Mouse (Mus musculus): Measurements from ENCODE around the gene Ptprg. TPM values are rescaled to one million over a fixed set of nuclear protein-coding genes. Genes with fewer than 3 reads are reported as not detected.

Gene Ptprg
- total and polyA plus RNA-seq, 2 experiments from 2014 or later, result 8.7 to 63.4 TPM

DNA sequence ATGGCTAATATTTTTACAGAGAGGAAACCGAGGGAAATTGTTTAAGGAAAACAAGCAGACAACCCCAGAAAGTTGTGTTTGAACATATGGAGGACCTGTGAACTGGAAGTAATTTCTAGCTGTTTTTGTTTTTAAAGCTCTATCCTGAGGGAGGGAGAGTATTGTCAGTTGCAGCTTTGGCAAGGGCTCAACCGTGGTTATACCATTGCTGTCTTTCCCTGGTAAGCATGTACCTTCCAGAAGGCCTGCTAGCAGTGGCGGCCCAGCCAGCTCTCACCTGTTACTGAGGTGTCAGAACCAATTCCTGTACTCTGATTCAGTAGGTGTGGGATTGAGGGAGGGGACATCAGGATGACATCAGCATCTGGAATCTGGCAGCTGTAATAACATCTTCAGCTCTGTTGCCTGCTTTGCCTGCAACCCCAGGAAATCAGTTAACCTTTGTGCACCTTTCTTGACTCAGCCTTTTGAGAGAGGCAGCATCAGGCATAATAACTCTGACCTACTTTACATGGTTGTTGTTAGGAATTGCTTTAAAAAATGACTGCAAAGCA lies 304.7 kb downstream of the Ptprg start:
- Histone ChIP-seq H3K9ac (replicated peaks; ENCODE audit: low read depth, low read length) (no peak overlapping the region), H3K4me1 (ENCODE audit: control insufficient read depth, insufficient read depth) (peaks cover 18% of the 10 kb centered on the region), H3K4me2 (ENCODE audit: low read depth, low read length) (no peak overlapping the region), H3K27me3 (ENCODE audit: control insufficient read depth, insufficient read depth, low read length) (no peaks in the 10 kb centered on the region), H3K27ac (ENCODE audit: low read depth) (no peak overlapping the region), H3K4me3 (ENCODE audit: low read depth, low read length) (no peak overlapping the region), H3K36me3 (replicated peaks; ENCODE audit: control insufficient read depth, insufficient read depth, low read length) (no peaks in the 10 kb centered on the region), H3K9me3 (replicated peaks; ENCODE audit: control insufficient read depth, low read length) (no peaks in the 10 kb centered on the region)
- ATAC-seq (ENCODE audit: insufficient read depth, low read depth) (no peak), DNase-seq (ENCODE audit: low spot score) (no peak)
- WGBS, result 66% methylated on average over 3 of the region's 3 CpGs
- TF ChIP-seq EP300 (IDR thresholded peaks at IDR 0.05; ENCODE audit: low read depth) (no peak), CTCF (IDR thresholded peaks at IDR 0.05; ENCODE audit: low read depth) (no peak)

GRCm38 (mm10) chr14:11863286-11863685 lies 310.0 kb downstream of the Ptprg start:
- H3K4me3 ChIP-seq (ENCODE audit: low read depth, low read length), result no peak overlapping the region
- ATAC-seq (ENCODE audit: insufficient read depth, low read depth) (peak; percentile 86), DNase-seq (ENCODE audit: low spot score) (peak; percentile 73)
- H3K9ac ChIP-seq (replicated peaks; ENCODE audit: low read depth, low read length), result no peak overlapping the region
- no peaks in the 10 kb centered on the region for H3K36me3 ChIP-seq (replicated peaks; ENCODE audit: control insufficient read depth, insufficient read depth, low read length)
- TF ChIP-seq EP300 (IDR thresholded peaks at IDR 0.05; ENCODE audit: low read depth) (no peak), CTCF (IDR thresholded peaks at IDR 0.05; ENCODE audit: low read depth) (no peak)
- H3K4me1 ChIP-seq (ENCODE audit: control insufficient read depth, insufficient read depth), result peaks cover 45% of the 10 kb centered on the region
- H3K27me3 ChIP-seq (ENCODE audit: control insufficient read depth, insufficient read depth, low read length), result no peaks in the 10 kb centered on the region
- WGBS, result 18% methylated on average over 3 of the region's 3 CpGs
- H3K9me3 ChIP-seq (replicated peaks; ENCODE audit: control insufficient read depth, low read length), result no peaks in the 10 kb centered on the region
- peak overlapping the region; percentile 82 for H3K27ac ChIP-seq (ENCODE audit: low read depth)
- H3K4me2 ChIP-seq (ENCODE audit: low read depth, low read length), result no peak overlapping the region

GRCm38 (mm10) chr14:11864840-11865239 lies 311.5 kb downstream of the Ptprg start:
- DNase-seq (ENCODE audit: low spot score) (no peak), ATAC-seq (ENCODE audit: insufficient read depth, low read depth) (no peak)
- H3K4me2 ChIP-seq (ENCODE audit: low read depth, low read length), result no peak overlapping the region
- H3K9me3 ChIP-seq (replicated peaks; ENCODE audit: control insufficient read depth, low read length), result no peaks in the 10 kb centered on the region
- H3K27me3 ChIP-seq (ENCODE audit: control insufficient read depth, insufficient read depth, low read length), result no peaks in the 10 kb centered on the region
- no peak overlapping the region for H3K4me3 ChIP-seq (ENCODE audit: low read depth, low read length)
- peak overlapping the region; percentile 15; the same call in 1 of the 2 replicates for H3K27ac ChIP-seq (ENCODE audit: low read depth)
- WGBS, result 46% methylated on average over 3 of the region's 3 CpGs
- no peak overlapping the region for H3K9ac ChIP-seq (replicated peaks; ENCODE audit: low read depth, low read length)
- no peak for TF ChIP-seq EP300 (IDR thresholded peaks at IDR 0.05; ENCODE audit: low read depth)
- no peak for TF ChIP-seq CTCF (IDR thresholded peaks at IDR 0.05; ENCODE audit: low read depth)
- no peaks in the 10 kb centered on the region for H3K36me3 ChIP-seq (replicated peaks; ENCODE audit: control insufficient read depth, insufficient read depth, low read length)
- H3K4me1 ChIP-seq (ENCODE audit: control insufficient read depth, insufficient read depth), result peaks cover 41% of the 10 kb centered on the region

DNA sequence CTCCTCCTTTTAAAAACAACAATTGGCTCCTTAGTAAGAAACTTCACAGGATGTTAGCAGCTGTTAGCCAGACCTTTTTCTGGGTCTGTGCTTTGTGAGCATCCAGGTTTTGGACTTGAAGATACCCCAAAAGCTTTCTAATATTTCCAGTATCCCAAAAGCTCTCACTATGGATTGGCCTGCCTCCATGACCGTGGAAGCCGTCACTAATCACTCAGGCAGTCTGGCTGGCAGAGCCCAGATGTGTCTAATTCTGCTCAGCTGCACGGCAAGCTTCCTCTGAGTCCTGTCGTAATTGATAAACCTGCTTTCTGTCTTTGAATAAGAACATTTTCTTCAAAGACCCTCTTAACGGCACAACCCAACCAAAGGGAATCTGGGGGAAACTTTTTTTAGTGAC lies 312.0 kb downstream of the Ptprg start:
- no peaks in the 10 kb centered on the region for H3K27me3 ChIP-seq (ENCODE audit: control insufficient read depth, insufficient read depth, low read length)
- DNase-seq (ENCODE audit: low spot score) (no peak), ATAC-seq (ENCODE audit: insufficient read depth, low read depth) (no peak)
- H3K4me3 ChIP-seq (ENCODE audit: low read depth, low read length), result no peak overlapping the region
- no peak overlapping the region for H3K9ac ChIP-seq (replicated peaks; ENCODE audit: low read depth, low read length)
- H3K27ac ChIP-seq (ENCODE audit: low read depth), result no peak overlapping the region
- no peak overlapping the region for H3K4me2 ChIP-seq (ENCODE audit: low read depth, low read length)
- TF ChIP-seq CTCF (IDR thresholded peaks at IDR 0.05; ENCODE audit: low read depth) (no peak), EP300 (IDR thresholded peaks at IDR 0.05; ENCODE audit: low read depth) (no peak)
- H3K4me1 ChIP-seq (ENCODE audit: control insufficient read depth, insufficient read depth), result peaks cover 41% of the 10 kb centered on the region
- H3K36me3 ChIP-seq (replicated peaks; ENCODE audit: control insufficient read depth, insufficient read depth, low read length), result no peaks in the 10 kb centered on the region
- H3K9me3 ChIP-seq (replicated peaks; ENCODE audit: control insufficient read depth, low read length), result no peaks in the 10 kb centered on the region
- 15% methylated on average over 5 of the region's 5 CpGs for WGBS

GRCm38 (mm10) chr14:11865872-11866271 lies 312.5 kb downstream of the Ptprg start:
- peaks cover 42% of the 10 kb centered on the region for H3K4me1 ChIP-seq (ENCODE audit: control insufficient read depth, insufficient read depth)
- ATAC-seq (ENCODE audit: insufficient read depth, low read depth) (no peak), DNase-seq (ENCODE audit: low spot score) (no peak)
- H3K27me3 ChIP-seq (ENCODE audit: control insufficient read depth, insufficient read depth, low read length), result no peaks in the 10 kb centered on the region
- TF ChIP-seq EP300 (IDR thresholded peaks at IDR 0.05; ENCODE audit: low read depth) (no peak), CTCF (IDR thresholded peaks at IDR 0.05; ENCODE audit: low read depth) (no peak)
- no peak overlapping the region for H3K4me3 ChIP-seq (ENCODE audit: low read depth, low read length)
- H3K4me2 ChIP-seq (ENCODE audit: low read depth, low read length), result no peak overlapping the region
- no peak overlapping the region for H3K9ac ChIP-seq (replicated peaks; ENCODE audit: low read depth, low read length)
- H3K9me3 ChIP-seq (replicated peaks; ENCODE audit: control insufficient read depth, low read length), result no peaks in the 10 kb centered on the region
- H3K27ac ChIP-seq (ENCODE audit: low read depth), result no peak overlapping the region
- no peaks in the 10 kb centered on the region for H3K36me3 ChIP-seq (replicated peaks; ENCODE audit: control insufficient read depth, insufficient read depth, low read length)
- 65% methylated on average over 6 of the region's 6 CpGs for WGBS

- no peaks in the 10 kb centered on the region for H3K36me3 ChIP-seq (replicated peaks; ENCODE audit: control insufficient read depth, insufficient read depth, low read length)
- H3K27me3 ChIP-seq (ENCODE audit: control insufficient read depth, insufficient read depth, low read length), result no peaks in the 10 kb centered on the region
- no peak for ATAC-seq (ENCODE audit: insufficient read depth, low read depth)
- no peak overlapping the region for H3K27ac ChIP-seq (ENCODE audit: low read depth)
- TF ChIP-seq EP300 (IDR thresholded peaks at IDR 0.05; ENCODE audit: low read depth), result no peak
- no peak for TF ChIP-seq CTCF (IDR thresholded peaks at IDR 0.05; ENCODE audit: low read depth)
- H3K9ac ChIP-seq (replicated peaks; ENCODE audit: low read depth, low read length), result no peak overlapping the region
- 69% methylated on average over 7 of the region's 7 CpGs for WGBS
- H3K4me1 ChIP-seq (ENCODE audit: control insufficient read depth, insufficient read depth), result peaks cover 47% of the 10 kb centered on the region
- H3K4me3 ChIP-seq (ENCODE audit: low read depth, low read length), result no peak overlapping the region
- DNase-seq (ENCODE audit: low spot score), result no peak
- H3K4me2 ChIP-seq (ENCODE audit: low read depth, low read length), result no peak overlapping the region
- no peaks in the 10 kb centered on the region for H3K9me3 ChIP-seq (replicated peaks; ENCODE audit: control insufficient read depth, low read length)
Observed at GRCm38 (mm10) chr14:11866416-11866815, 313.1 kb downstream of the Ptprg start.
